Mouse (Mus musculus) neutrophil, adult 83 days (primary cell): ENCODE measurements around the gene Tex44. TPM values are rescaled to one million over a fixed set of nuclear protein-coding genes. Genes with fewer than 3 reads are reported as not detected.

Experiments used
- total RNA-seq, 2 experiments: library from RNA; stranded (reverse); gene quantifications; one replicate each; pipeline ENCODE4 v1.2.4; 2023

Tex44 gene
- not detected for total RNA-seq

DNA sequence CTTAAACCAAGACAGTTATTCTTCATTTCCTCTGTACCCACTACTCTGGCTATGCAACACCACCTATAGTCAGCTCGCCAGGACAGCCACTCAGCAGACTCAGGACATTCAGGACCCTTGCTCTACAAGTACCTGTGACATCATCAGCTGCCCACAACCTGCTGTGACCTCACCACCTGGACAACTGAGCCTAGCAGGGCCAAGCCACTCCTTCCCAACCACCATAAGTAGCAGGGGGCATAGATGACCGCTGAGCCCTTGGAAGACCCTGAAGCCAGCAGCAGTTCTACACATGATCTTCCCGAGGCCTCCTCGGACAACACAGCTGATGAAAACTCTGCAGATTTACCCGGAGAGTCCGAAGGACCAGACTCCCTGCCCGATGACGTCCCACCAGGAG, at the start of gene Tex44, which contains the start of gene Nmur1:
TSS of gene Tex44 (plus strand) at position 202 of the 400 bp plus-strand sequence.
TSS of gene Nmur1 (minus strand) at position 101 of the 400 bp plus-strand sequence.

Other genes with a start within 250 kb of the Tex44 start
- not detected for gene B3gnt7, start 123.5 kb upstream of the Tex44 start, total RNA-seq
- 100 to 1,000 TPM; 165 to 170 TPM for gene Ncl, start 66.9 kb upstream of the Tex44 start, total RNA-seq
- under 1 TPM in 1 of 2 experiments, not detected in 1; 0.44 TPM for gene Nmur1, start 101 bp upstream of the Tex44 start, total RNA-seq
- 1,000 to 10,000 TPM; 1,237 to 1,338 TPM for gene Ptma, start 100.4 kb downstream of the Tex44 start, total RNA-seq
- 10 to 100 TPM; 23.1 to 24.7 TPM for gene Pde6d, start 156.3 kb downstream of the Tex44 start, total RNA-seq
- 10 to 100 TPM; 10.2 to 11.9 TPM for gene Cops7b, start 156.6 kb downstream of the Tex44 start, total RNA-seq
- gene Nppc, start 244.2 kb downstream of the Tex44 start, total RNA-seq: not detected